Mouse (Mus musculus) brain, adult 2 months (tissue): ENCODE data around the gene Mrgpra2a.
"Not testable (repeated sequence)": the region's sequence is repeated elsewhere in the genome, so short reads cannot be mapped to it uniquely, and the experiment has no call there.

Experiments
- DNase-seq: peaks from one replicate; pipeline ENCODE4 v3.0.0; 2011; ENCODE audit warnings: low read depth, low spot score

Gene Mrgpra2a

GRCm38 (mm10) chr7:47452015-47452414 is at the start of gene Mrgpra2a:
TSS of gene Mrgpra2a (minus strand) at chr7:47452139.
- DNase-seq, result not testable (repeated sequence)

- DNase-seq, result not testable (repeated sequence)
These were observed 39.3 kb upstream of the Mrgpra2a start for GRCm38 (mm10) chr7:47491266-47491665.

- DNase-seq, result not testable (repeated sequence)
These were observed 37.5 kb upstream of the Mrgpra2a start for GRCm38 (mm10) chr7:47489438-47489837.

GRCm38 (mm10) chr7:47483181-47483580 is 31.2 kb upstream of the Mrgpra2a start:
- DNase-seq, result not testable (repeated sequence)

GRCm38 (mm10) chr7:47473904-47474303 is 22.0 kb upstream of the Mrgpra2a start:
- DNase-seq, result not testable (repeated sequence)

- DNase-seq, result not testable (repeated sequence)
These were observed 13.5 kb upstream of the Mrgpra2a start for GRCm38 (mm10) chr7:47465278-47465981.

- not testable (repeated sequence) for DNase-seq
These were observed 6.2 kb downstream of the Mrgpra2a start for GRCm38 (mm10) chr7:47445729-47446128.

- DNase-seq, result not testable (repeated sequence)
These were observed 15.5 kb downstream of the Mrgpra2a start for GRCm38 (mm10) chr7:47436463-47436862.

GRCm38 (mm10) chr7:47427815-47428508 is 24.0 kb downstream of the Mrgpra2a start:
- not testable (repeated sequence) for DNase-seq

GRCm38 (mm10) chr7:47410602-47411001 is 41.3 kb downstream of the Mrgpra2a start:
- DNase-seq, result no peak

GRCm38 (mm10) chr7:47409545-47409944 is 42.4 kb downstream of the Mrgpra2a start:
- no peak for DNase-seq

- DNase-seq, result no peak
These were observed 50.8 kb downstream of the Mrgpra2a start for GRCm38 (mm10) chr7:47401125-47401524.
